Mouse (Mus musculus) monocyte, adult 5-6 weeks (primary cell): Measurements from ENCODE around the gene Aif1. TPM values are rescaled to one million over a fixed set of nuclear protein-coding genes. Genes with fewer than 3 reads are reported as not detected.

ENCODE experiments used
- ATAC-seq: fragments of 153-309, 156-312 bp; replicated peaks from 2 replicates; pipeline ENCODE4 v1.8.0; 2017; ENCODE audit warnings: mild to moderate bottlenecking; ENCODE audit not compliant: low TSS enrichment, insufficient number of reproducible peaks, severe bottlenecking, poor library complexity, low FRiP score
- total RNA-seq: library from RNA; stranded (forward); fragments of 200-1000, 200-491, 200-594 nt; gene quantifications from 3 replicates; pipeline ENCODE4 v1.2.3, GENCODE M21; 2017

Aif1 gene
- total RNA-seq, 1 experiment from 2014 or later: 64.8 TPM

DNA sequence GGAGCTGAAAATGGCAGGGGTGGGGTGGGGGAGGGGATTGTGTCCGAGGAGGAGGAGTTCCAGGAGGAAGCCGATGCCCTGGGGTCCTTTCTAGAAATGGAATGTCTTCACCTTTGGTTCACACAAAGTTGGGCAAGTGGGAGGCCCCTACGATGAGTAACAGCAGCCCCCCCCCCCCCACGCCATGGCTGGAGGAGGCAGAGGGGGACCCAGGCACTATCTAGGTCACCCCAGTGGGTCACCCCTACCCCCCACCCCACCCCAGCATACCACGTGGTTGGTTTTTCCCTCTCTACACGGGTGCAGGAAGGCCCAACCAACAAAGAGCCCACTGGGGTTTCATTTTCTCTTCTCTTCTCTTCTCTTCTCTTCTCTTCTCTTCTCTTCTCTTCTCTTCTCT lies 21.3 kb upstream of the Aif1 start:
- ATAC-seq: no peak

- ATAC-seq: no peak
Measured at GRCm38 (mm10) chr17:35196321-35196641, 20.4 kb upstream of the Aif1 start.

DNA sequence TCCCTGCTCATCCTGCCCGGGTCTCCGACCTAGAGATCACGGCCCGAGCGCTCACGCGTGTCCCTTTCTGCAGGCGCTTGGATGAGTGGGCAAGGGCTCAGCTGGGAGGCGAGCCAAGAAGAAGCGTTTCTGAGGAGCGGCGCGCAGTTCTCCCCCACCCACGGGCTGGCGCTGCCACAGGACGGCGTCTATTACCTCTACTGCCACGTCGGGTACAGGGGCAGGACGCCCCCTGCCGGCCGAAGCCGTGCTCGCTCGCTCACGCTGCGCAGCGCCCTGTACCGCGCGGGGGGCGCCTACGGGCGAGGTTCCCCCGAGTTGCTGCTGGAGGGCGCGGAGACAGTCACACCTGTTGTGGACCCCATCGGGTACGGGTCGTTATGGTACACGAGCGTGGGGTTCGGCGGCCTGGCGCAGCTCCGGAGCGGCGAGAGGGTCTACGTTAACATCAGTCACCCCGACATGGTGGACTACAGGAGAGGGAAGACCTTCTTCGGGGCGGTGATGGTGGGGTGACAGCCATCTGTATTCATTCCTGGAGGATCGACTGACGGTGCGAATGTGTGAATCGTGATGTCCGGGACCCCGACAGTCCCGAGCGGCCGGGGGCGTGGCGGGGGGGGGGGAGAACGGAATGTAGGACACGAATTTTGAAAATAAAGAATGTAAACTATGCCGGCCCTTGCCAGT lies 19.9 kb upstream of the Aif1 start:
- ATAC-seq: peak; percentile 60

DNA sequence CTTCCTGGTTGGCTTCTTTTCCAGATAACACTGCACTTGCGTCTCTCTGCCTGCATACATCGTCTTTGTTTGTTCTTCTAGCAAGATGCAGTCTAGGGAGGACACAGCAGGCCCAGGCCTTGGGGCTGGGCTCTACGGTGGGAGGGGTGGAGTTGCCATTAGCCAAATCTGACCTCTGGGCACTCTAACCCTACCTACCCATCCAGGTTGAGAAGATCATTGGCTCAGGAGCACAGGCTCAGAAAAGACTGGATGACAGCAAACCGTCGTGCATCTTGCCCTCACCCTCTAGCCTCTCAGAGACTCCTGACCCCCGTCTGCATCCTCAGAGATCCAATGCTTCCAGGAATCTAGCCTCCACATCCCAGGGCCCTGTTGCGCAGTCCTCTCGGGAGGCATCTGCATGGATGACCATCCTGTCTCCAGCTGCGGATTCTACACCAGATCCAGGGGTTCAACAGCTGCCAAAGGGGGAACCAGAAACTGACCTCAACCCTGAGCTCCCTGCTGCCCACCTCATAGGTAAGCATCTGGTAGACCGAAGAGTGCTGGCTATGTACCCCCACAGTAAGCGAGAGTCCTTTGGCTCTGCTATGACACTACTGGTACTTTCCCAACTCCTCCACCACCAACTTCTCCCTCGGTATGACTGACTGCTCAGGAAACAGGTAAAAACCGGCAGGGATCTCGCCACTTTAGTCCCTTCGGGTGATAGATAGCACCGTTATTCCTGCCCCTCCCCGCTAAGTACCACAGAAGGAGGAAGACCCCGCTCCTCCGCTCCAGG lies 19.2 kb upstream of the Aif1 start:
- peak; percentile 11 for ATAC-seq

- ATAC-seq: no peak
Measured at GRCm38 (mm10) chr17:35193881-35194843, 18.3 kb upstream of the Aif1 start, which contains the start of gene Ltb. Gene Ltb, plus strand, starts transcription at chr17:35194439.

GRCm38 (mm10) chr17:35192924-35193323 lies 17.1 kb upstream of the Aif1 start:
- ATAC-seq: peak; percentile 40

GRCm38 (mm10) chr17:35191723-35192122 lies 15.9 kb upstream of the Aif1 start:
- ATAC-seq: no peak

GRCm38 (mm10) chr17:35190096-35190495 lies 14.2 kb upstream of the Aif1 start:
- peak; percentile 6; the same call in 1 of the 2 replicates for ATAC-seq

GRCm38 (mm10) chr17:35189186-35189585 lies 13.3 kb upstream of the Aif1 start:
- ATAC-seq: peak; percentile 52

- peak; percentile 54 for ATAC-seq
Measured at GRCm38 (mm10) chr17:35187959-35188610, 12.2 kb upstream of the Aif1 start, which contains the start of gene Lst1. Gene Lst1, minus strand, starts transcription at chr17:35188439.

DNA sequence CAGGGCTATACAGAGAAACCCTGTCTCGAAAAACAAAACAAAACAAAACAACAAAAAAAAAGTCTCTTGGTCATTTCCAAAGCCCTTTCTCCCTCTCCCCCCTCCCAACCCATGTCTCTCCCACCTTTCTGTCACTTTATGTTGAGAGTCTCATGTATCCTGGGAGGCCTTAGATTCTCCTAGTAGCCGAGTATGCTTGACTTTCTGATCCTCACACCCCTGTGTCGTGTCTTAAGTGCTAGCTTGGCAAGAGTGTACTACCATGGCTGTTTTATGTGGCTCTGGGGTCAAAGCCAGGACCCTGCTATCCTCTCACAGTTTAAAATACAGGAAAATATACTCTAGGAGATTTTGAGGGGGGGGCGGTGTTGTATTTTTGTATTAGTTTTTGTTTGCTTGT lies 11.5 kb upstream of the Aif1 start:
- no peak for ATAC-seq

GRCm38 (mm10) chr17:35186681-35187080 lies 10.8 kb upstream of the Aif1 start:
- ATAC-seq: peak; percentile 29; the same call in 1 of the 2 replicates

DNA sequence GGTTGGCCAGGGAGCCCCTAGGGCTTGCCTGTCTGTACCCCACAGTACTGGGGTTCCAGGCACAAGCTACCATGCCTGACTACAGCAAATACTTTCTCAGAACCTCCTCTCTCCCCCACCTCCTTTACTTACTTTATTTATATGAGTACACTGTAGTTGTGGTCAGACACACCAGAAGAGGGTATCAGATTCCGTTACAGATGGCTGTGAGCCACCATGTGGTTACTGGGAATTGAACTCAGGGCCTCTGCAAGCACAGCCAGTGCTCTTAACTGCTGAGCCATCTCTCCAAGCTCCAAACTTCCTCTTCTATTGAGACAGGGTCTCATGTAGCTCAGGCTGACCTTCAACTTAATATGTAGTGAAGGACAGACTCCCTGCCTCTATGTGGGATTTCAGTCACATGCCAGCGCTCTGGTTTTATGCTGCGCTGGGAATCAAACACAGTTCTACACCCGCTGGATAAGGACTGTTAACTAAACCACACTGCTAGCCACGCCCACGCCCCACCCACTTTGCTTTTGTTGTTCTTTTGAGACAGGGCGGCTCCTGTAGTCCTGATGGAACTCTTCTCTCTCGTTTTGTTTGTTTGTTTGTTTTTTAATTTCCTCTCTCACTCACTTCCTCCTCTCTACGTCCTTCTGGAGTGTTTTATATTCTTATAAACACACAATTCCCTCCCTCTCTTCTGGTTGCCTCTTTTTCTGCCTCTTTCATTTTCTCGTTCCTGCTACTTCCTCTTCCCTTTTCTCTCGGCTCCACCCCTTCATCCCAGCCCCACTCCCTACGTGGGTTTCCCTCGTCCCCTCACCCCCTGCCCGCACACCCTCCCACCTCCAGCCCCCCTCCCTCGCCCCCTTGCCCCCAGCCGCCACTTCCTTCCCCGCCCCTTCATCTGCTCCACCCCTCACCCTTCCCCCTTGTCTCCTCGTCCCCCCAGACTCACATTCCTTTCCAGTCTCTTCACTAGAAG lies 10.1 kb upstream of the Aif1 start:
- ATAC-seq: peak; percentile 18

DNA sequence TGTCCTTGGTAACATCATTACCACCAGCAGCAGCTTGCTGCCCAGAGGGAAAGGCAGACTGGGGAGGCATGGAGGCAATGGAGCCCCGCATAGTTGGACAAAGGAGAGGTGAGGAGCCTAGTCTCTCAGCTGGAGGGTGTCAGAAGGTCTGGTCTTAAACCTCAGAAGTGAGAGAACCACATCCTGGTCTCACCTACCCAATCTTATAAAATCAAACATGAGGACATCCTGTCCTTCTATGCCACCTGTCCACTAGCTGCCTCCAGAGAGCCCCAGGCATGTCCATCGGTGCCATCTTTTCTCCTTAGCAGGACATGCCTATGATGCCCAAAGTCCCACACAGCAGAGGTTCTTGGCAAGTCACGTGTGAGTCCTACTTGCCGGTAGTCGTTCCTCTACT lies 4.2 kb upstream of the Aif1 start:
- no peak for ATAC-seq

DNA sequence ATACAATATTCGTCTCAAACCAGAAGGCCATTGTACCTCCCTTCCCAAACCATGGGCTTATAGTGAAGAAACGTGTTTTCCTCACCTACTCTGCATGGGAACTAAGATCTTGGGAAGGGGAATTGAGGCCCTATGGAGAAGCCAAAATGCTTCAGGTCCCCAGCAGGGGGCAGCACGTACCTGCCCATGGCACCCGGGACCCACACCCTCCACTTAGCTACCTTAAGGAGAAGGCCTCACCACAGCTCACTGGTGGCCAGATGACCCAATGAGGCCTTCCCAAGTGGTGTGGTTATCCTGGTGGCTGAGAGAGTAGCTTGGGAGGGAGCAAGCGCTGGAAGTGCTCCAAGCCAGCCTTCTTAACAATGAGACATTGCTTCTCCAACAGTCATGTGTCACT lies 2.7 kb upstream of the Aif1 start:
- peak; percentile 87 for ATAC-seq

GRCm38 (mm10) chr17:35175382-35175781 lies 486 bp downstream of the Aif1 start:
- no peak for ATAC-seq

- ATAC-seq: 0 out of 2 replicates have a peak, but pooled peaks have one; percentile 23
Measured at GRCm38 (mm10) chr17:35174201-35174977, 1.5 kb downstream of the Aif1 start.
